Mouse (Mus musculus): ENCODE data around the gene Kcna3.

Gene Kcna3

DNA sequence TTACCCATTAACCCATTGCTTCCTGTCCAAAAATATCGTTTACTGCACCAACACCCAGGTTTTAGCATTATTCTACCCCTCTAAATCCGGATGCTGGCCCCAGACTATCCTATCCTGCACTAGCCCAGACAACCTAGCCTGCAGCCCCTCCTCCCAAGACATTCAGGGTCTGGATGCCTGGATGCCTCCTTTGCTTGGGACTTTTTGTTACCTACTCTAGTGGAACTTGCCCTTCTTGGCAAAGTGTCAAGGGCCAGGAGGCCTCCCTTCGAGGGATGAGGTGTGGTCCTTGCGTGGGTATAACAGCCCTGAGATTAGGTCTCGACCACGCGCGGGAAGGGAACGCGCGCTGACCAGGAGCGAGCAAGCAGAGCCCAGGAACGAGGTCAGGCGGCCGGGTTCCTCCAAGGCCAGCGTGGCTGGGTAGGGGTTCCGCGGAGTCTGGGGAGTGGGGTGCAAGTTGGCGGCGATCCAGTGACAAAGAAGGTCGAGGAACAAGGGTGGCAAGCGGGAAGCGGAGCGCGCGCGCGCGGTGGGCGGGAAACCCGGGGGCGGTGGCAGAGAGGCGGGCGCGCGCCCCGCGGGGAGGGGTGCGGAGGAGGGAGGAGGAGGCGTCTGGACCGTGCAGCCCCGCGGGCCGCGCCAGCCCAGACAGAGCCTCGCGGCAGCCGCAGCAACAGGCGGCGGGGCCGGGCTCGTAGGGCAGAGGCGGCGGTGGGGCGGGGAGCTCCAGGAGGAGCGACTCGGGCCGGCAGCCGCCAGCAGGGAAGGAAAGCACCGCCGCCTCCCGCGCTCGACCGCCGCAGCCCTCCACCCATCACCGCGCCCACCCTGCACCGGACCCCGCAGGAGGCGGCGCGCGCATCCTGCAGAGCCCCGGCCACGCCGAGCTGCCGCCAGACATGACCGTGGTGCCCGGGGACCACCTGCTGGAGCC lies at the start of gene Kcna3:
TSS of gene Kcna3 (plus strand) at position 649 of the 937 bp plus-strand sequence.
- peak; percentile 56 to 61 for DNase-seq (ENCODE audit: low spot score in 2 of 2)

DNA sequence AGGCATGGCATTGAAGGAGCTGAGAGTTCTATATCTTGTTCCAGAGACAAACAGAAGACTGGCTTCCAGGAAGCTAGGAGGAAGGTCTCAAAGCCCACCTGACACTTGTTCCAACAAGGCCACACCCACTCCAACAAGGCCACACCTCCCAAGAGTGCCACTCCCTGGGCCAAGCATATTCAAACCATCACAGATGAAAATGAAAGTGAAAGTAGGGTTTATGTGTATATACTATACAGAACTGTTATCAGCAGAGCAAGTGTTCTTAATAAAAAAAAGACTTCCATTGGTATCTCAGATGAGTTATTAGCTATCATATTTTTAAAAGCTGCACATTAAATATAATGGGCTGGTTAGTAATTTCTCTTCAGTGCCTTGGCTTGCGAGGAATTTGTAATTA lies 44.6 kb upstream of the Kcna3 start:
- no peak for DNase-seq (ENCODE audit: low spot score in 2 of 2)

DNA sequence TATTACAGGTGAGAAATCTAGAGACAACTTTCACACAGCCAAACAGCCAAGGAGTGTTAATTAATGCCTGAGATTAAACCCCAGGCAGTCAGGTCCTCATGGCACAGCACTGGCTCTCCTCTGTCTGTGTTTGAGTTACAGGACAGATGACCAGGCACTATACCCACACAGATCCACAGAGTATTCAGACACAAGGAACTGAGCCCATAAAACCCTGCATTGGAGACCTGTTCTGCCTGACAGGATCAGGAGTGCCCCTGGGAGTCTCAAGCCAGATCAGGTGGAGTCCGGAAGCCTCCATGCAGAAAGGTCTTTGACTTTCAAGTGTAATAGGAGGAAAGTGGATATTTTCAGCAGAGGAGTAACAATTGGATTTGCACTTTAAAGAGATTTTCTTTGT lies 40.6 kb upstream of the Kcna3 start:
- DNase-seq (ENCODE audit: low spot score in 2 of 2): no peak

DNA sequence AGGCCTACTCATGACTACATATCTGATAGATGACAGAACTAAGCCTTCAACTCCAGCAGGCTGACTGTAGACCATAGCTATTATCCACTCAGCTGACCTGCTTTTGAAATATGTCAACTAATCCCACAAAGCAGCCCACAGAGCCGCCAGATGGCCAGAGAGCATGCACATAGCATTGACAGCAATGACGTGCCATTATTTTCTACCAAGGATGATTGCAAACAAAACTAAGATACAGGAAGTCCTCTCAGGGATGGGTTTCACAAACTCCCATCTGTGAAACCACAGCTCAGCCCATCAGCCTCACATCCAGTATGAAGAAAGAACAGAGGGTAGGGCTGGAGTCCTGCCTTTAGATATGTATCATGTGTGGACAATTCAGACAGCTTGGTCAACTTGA lies 39.8 kb upstream of the Kcna3 start:
- DNase-seq (ENCODE audit: low spot score in 2 of 2): no peak

DNA sequence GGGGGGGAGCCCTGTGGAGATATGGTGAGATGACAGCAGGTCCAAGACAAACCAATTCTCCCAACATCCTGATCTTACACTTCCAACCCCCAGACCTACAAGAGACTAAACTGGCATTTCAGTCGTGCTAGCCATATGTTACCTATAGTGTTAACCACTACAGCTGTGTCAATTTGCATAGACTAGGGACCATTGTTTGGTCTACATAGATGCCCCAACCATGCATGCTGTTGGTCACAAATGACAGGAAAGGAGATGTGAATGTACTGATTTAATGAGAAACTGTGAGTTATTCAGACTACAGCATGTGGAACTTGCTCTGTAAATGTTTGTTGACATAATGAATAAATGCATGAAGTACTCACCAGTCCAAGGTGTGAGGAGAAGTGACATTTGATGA lies 37.6 kb upstream of the Kcna3 start:
- DNase-seq (ENCODE audit: low spot score in 2 of 2): no peak

DNA sequence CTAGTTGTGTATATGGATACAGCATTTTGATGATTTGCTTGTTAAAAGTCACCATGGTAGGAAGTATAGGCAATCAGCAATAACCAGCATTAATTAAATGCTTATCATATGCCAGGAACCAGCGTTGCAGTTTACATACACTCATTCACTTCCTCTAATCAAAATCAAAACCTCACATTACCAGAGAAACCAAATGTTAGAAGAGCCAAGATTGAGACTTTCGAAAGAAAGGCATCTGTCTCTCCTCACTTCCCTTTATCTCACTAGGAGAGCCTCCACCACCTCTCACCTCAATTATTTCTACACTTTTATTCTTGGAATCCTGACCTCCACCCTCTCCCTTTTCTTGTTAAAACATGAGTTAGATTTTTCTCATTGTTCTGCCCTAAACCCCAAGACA lies 35.8 kb upstream of the Kcna3 start:
- no peak for DNase-seq (ENCODE audit: low spot score in 2 of 2)

DNA sequence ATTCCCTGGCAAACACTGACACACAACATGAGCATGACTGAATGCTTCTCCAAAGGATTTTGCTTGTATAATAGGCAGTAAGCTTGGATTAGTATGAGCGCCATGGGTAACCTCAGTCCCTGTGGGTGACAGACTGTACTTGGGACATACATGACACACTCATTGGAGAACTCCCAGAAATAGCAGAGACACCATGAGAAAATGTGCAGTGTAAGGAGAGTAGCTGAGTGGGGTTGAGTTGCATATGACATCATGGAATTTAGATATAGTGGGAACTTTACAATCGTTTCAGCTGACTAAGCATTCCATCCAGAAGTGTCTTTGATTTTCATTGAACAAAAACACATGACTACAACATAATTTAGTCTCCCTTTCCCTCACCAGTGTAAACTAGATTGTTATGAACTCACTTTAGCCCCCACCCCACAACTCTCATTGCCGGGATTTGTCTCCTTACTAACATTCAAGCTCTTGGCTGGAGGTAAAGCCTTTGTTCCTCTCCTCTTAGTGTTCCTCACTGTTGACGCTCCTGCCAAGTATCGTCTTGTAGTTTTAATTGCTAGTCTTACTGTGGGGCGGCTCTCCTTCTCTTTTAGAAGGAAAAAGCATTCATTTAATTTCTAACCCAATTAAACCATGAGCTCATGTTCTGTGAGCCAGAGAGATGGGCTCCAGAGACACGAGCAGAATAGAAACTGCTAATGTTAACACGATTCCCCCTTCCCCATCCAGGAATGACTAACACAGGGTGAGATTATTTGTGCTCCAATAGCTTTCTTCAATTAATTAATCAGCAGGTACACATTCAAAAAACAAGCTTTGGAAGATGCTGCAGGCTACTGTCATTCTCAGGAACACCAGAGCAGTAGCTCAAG lies 33.5 kb upstream of the Kcna3 start:
- no peak for DNase-seq (ENCODE audit: low spot score in 2 of 2)

DNA sequence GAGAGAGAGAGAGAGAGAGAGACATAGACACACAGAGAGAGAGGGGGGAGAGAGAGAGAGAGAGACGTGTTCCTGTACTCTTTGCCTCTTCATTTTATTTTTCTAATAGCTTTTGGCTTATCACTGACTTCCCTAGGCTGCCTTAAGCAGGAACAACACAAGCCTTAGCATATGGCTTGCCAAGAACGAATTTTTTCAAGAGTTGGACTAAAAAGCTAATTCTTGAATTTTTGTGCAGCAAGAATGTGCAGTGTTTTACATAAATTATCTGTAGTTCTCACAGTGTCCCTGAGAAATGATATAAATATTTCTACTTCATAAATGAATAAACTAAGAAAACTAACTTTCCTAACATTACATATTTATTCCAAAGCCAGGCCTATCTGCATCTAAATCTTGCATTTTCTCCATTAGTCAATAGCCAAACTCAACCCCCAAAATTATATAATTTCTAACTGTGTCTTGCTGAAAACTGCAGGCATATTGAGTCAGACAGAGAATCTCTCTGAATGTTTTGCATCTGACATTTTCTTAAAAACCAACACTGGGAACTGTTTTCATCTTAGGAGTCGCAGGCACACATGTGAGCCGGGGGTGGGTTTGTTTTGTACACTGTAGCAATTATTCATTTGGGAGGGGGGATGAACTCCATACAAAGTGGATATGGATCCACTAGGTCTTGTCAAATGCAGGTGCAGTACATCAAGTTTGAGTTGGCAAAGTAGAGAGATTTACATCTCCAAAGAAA lies 26.5 kb upstream of the Kcna3 start:
- DNase-seq (ENCODE audit: low spot score in 2 of 2): no peak

DNA sequence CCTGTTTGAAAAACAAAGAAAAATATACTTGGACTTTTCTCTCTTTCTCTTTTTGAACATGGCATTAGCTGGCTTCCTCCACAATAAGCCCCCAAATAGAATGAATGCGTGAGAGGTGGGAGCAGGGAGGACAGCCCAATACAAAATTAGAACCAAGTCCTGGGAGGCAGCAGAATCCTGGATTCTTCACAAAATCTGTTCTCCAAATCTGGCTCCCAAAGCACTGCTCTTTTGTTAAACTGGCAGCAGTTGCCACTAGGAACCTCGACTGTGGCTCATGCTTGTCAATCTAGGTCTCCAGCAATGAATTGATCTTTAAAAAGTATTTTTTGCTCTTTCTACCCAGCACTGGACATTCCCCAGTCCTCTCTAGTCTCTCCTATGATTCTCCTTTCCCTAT lies 17.7 kb upstream of the Kcna3 start:
- DNase-seq (ENCODE audit: low spot score in 2 of 2): no peak

DNA sequence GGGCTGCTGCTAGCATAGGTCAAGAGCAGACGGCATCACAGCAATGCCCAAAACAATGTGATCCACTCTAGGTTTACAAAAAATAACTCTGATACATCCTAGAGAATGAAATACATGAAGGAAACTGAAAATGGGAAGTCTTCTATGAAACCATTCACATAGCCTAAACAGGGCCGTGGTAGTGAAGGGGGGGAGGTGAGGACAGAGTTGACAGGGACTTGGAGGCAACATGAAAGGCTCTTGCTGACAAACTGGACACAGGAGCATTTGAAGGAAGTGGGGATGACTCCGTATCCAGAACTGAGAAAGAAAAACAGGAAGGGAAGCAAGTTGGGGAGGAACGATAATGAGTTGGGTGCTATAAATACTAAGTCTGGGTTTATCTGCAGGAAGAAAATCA lies 4.4 kb upstream of the Kcna3 start:
- DNase-seq (ENCODE audit: low spot score in 2 of 2): no peak

DNA sequence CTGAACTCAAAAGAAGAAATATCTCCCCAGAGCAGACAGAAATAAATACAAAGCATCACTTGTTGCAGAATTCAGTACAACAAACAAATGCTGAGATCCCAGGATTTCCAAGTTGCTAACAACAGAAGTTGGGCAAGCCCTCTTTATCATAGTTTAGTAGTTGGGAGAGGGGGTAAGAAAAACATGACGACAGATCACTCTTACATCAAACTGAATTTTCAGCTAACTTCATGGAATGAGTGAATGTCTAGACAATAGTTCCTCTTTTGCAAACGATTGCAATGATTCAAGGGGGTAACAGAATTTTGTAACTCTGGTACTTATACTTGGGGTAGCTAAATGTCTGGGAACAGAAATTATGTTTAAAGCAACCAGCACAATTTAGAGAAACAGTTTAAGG lies 1.2 kb upstream of the Kcna3 start:
- no peak for DNase-seq (ENCODE audit: low spot score in 2 of 2)

DNA sequence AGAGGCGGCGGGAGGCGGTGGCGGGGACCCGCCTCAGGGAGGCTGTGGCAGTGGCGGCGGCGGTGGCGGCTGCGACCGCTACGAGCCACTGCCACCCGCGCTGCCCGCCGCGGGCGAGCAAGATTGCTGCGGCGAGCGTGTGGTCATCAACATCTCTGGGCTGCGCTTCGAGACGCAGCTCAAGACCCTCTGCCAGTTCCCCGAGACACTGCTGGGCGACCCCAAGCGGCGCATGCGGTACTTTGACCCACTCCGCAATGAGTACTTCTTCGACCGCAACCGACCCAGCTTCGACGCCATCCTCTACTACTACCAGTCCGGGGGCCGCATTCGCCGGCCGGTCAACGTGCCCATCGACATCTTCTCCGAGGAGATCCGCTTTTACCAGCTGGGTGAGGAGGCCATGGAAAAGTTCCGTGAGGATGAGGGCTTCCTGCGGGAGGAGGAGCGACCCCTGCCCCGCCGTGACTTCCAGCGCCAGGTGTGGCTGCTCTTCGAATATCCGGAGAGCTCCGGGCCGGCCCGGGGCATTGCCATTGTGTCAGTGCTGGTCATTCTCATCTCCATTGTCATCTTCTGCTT lies 580 bp downstream of the Kcna3 start:
- peak; percentile 24 to 46 for DNase-seq (ENCODE audit: low spot score in 2 of 2)

DNA sequence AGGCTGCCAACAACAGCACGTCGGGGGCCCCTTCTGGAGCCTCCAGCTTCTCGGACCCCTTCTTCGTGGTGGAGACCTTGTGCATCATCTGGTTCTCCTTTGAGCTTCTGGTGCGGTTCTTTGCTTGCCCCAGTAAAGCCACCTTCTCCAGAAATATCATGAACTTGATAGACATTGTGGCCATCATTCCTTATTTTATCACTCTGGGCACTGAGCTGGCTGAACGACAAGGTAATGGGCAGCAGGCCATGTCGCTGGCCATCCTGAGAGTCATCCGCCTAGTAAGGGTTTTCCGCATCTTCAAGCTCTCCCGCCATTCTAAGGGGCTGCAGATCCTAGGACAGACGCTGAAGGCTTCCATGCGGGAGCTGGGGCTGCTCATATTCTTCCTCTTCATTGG lies 1.1 kb downstream of the Kcna3 start:
- DNase-seq (ENCODE audit: low spot score in 2 of 2): peak in 1 of 2 experiments; percentile 36

DNA sequence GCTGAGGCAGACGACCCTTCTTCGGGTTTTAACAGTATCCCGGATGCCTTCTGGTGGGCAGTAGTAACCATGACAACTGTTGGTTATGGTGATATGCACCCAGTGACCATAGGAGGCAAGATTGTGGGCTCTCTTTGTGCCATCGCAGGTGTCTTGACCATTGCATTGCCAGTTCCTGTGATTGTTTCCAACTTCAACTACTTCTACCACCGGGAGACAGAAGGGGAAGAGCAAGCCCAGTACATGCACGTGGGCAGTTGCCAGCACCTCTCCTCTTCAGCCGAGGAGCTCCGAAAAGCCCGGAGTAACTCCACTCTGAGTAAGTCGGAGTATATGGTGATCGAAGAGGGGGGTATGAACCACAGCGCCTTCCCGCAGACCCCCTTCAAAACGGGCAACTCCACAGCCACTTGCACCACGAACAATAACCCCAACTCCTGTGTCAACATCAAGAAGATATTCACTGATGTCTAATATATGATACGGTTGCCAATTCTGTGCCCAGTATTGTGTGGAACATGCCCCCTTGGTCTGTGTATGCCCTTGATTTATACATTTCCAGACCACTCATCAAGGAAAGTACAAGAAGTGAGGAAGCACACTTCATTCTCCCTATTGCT lies 1.7 kb downstream of the Kcna3 start:
- peak; percentile 14 to 28 for DNase-seq (ENCODE audit: low spot score in 2 of 2)

DNA sequence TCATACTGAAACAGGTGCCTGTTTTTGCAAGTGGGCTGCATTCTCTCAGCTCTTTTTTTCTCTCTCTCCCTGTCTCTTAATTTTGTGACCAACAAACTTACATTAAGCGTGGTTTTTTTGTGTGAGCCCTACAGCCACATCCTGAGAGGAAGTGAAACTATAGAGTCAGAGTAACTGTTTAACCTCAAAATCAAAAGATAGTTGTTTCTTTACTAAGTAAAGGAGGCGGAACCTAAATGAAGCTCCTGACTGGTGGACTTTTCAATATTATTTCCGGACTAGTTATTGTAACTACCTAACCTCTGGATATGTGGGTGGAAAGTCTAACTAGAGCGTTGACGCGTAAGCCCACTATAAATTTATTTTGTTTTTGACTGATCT lies 2.2 kb downstream of the Kcna3 start:
- DNase-seq (ENCODE audit: low spot score in 2 of 2): no peak

DNA sequence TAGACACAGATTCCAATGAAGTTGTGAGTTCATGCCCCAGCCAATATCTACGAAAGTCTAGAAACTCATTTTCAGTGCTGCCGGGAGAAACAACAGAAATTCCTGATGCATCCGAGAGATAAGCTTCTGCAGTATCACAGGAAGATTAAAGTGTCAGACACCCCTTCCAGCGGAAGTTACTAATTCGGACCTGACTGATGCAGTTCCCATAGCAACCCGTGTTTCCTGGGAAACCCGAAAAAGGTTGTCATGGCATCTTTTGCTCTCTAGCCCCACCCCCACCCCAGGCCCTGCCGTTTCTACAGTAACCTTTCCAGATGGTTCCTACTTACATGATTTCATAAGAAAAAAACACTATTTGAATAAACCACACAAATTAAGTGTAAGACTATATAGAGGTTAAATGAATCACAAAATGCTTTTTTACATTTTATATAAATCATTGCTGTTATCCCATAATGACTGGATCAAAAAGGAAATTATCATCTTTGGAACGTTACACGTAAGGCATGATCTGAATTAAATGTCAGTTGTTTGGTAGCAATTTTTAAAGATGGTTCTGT lies 2.8 kb downstream of the Kcna3 start:
- DNase-seq (ENCODE audit: low spot score in 2 of 2): peak; percentile 50 to 56

DNA sequence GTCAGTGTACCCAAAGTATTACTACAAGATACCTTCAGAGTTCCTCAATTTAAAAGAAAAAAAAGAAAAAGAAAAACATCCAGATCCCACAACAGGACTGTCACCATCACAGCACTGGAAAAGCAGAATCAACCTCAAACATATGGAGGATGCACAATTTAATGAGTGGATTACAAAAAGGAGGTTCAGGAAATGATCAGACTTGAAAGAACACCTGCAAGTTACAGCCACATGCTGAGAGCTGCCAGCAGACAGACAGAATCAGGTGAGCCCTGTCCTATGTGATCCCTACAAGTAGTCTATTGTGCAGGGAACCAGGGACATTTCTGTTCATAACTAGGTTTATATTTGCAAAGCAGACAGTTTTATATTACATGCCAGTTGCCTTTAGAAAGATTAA lies 3.3 kb downstream of the Kcna3 start:
- no peak for DNase-seq (ENCODE audit: low spot score in 2 of 2)

DNA sequence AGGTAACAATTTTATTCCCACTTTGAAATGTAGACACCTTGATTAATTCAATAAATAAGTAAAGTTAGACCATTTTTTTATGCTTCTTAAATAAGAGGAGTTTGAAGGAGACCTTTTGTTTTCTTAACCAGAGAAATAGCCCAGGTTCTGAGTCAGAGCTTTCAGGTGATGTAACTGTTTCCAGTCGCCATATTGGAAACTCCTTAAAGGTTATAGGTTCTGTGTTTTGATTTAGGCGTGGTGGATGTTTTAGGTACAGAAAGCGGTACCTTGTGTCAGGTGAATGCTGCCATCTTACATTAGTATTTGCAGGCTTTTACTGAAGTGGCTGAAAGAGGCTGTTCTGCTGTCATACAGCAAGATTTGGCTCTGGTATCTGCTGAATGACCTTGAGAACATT lies 4.4 kb downstream of the Kcna3 start:
- no peak for DNase-seq (ENCODE audit: low spot score in 2 of 2)

DNA sequence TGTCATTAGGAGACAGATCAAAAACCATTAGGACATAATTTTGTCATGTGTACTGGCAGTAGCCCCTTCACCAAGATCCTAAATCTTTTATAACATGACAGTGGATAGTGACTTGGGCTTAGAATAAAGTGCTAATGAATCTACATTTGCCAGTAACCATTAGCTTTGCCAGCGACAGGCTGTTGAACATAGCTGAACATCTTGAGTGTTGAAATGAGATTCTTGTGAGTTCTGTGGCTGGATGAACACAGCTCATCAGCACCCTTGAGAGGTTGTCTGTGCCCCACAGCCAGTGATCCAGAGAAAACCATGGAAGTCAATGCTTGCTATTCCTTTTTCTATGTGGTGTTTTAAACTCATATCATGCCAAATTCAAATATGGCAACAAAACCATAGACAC lies 5.7 kb downstream of the Kcna3 start:
- no peak for DNase-seq (ENCODE audit: low spot score in 2 of 2)

DNA sequence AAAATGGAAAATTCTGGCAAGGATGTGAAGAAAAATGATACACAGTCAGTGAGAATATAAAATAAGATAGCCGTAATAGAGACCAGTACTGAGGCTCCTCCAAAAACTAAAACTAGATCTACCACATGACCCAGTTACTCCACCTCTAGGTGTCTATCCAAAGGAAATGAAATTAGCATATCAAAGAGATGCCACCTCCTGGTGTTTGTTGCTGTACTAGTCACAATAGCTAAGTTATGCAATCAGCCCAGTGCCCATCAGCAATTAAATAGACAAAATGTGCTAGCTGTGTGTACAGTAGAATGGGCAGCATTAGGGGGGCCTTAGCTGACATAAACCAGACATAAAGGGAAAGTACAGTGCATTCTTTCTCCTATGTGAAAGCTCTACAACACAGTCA lies 25.5 kb downstream of the Kcna3 start:
- no peak for DNase-seq (ENCODE audit: low spot score in 2 of 2)

DNA sequence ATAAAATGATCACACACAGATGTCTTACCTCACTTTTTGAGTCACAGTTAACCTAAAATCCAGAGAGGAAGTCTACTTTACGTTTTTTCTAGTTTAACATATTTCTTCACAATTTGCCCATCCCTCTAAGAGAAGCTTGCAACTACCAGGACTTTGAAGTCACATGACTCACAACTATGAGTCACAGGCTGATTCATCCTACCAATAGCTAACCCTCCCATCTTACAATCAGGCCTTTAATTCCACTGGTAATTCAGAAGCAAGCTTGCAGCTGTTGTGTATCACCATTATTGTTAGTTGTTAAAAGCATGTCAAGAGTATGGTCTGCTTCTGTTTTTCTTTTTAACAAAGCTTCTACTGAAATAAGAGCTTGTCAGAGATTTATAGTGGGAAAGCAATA lies 26.8 kb downstream of the Kcna3 start:
- DNase-seq (ENCODE audit: low spot score in 2 of 2): no peak

Measured in frontal cortex, postnatal 14 days (tissue).